Mouse (Mus musculus): ENCODE data around the gene Ctss.

Gene Ctss

DNA sequence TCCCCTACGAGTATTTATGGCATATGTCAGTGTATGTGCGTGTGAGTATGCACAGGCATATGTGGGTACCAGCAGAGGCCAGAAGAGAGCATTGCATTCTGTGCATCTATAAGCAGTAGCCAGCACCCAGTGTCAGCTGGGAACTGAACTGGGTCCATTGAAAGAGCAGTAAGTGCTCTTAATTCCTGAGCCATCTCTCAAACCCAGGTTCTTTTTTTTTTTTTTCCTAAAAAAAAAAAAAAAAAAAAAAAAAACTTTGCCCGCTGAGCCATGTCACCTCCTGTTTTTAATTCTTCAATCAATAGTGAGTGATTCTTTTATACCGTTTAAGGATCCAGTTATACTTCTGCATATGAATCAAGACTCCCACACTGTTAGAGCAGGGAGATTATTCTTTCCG, 6.8 kb downstream of the Ctss start:
- DNase-seq (ENCODE audit: low spot score in 2 of 2) = no peak

DNA sequence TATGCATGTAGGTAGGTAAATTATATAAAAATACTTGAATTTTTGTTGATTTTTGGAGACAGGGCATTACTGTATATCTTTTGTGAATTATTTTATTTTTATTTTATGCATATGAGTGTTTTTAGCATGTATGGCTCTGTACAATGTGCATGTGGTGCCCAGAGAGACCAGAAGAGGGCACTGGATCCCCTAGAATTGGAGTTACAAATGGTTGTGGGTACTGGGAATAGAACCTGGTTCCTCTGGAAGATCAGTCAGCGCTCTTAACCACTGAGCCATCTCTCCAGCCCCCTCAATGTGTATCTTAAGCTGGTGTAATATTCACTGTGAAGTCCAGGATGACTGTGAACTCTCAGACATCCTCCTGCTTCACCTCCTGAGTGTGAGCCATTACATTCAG, 8.3 kb downstream of the Ctss start:
- no peak for DNase-seq (ENCODE audit: low spot score in 2 of 2)

DNA sequence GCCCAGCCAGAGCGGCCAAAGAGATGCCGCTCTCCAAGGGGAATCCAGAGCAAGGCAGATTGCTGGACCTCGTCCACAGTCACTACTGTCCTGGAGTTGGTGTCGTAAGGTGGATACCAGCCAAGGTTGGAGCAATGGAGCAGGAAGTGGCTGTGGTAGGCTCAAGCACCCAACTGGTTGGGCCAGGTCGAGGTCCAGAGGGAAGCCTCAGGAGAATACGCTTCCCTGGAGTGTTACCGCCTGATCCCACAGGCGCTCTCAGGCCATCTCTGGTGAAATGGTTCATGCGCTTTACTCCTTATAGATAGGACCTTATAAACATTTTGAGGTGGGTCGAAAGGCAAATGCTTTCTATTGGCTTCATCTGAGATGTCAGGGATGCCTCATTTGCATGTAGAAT, 12.3 kb downstream of the Ctss start:
- DNase-seq (ENCODE audit: low spot score in 2 of 2) = no peak

DNA sequence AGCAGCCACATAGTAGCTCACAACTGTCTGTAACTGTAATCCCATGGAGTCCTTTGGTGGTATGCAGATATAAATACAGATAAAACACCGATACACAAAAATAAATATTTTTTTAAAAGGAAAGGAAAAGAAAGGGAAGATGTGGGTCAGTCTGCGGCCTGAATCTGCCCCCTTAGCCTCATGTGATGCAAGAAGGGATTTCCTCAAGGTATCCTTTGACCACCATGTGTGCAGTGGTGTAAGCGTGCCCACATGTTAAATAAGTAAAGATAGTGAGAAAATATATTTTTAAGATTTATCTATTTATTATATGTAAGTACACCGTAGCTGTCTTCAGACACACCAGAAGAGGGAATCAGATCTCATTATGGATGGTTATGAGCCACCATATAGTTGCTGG, 13.3 kb downstream of the Ctss start:
- DNase-seq (ENCODE audit: low spot score in 2 of 2) = no peak

DNA sequence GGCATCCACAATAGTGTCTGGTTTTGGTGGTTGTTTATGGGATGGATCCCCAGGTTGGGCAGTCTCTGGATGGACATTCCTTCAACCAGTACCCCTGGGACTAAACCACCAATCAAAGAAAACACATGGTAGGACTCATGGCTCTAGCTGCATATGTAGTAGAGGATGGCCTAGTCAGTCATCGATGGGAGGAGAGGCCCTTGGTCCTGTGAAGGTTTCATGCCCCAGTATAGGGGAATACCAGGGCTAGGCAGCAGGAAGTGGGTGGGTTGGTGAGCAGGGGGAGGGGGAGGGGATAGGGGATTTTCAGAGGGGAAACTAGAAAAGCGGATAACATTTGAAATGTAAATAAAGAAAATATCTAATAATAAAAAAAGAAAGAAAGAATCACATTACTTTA, 14.6 kb downstream of the Ctss start:
- DNase-seq (ENCODE audit: low spot score in 2 of 2) = peak in 1 of 2 experiments; percentile 46

DNA sequence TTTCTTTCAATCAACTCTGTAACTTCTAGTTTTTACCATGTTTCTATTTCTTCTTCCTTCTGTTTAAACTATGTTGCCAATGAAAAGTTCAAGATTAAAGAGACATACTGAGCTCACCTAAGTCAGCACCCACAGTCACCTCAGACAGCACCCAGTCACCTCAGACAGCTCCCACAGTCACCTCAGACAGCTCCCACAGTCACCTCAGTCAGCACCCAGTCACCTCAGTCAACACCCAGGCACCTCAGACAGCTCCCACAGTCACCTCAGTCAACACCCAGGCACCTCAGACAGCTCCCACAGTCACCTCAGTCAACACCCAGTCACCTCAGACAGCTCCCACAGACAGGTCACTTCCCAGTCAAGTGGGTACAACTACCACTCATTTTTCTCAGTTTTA, 15.6 kb downstream of the Ctss start:
- DNase-seq (ENCODE audit: low spot score in 2 of 2) = peak in 1 of 2 experiments; percentile 10

DNA sequence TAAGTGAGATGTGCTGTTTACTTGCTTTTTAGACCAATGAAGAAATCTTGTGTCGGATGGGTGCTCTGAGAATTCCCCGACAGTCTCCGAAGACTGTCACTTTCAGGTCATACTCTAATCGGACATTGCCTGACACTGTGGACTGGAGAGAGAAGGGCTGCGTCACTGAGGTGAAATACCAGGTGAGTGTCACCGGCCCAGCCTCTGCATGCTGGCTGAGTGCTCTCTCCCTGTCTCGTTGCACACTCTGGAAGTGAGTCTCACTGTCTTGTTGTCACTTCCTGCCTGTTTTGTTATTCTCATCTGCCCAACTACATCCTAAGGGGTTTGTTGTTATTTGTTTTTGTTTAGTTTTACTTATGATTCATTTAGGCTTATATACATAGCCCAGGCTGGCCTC, 16.4 kb downstream of the Ctss start:
- DNase-seq (ENCODE audit: low spot score in 2 of 2) = no peak

DNA sequence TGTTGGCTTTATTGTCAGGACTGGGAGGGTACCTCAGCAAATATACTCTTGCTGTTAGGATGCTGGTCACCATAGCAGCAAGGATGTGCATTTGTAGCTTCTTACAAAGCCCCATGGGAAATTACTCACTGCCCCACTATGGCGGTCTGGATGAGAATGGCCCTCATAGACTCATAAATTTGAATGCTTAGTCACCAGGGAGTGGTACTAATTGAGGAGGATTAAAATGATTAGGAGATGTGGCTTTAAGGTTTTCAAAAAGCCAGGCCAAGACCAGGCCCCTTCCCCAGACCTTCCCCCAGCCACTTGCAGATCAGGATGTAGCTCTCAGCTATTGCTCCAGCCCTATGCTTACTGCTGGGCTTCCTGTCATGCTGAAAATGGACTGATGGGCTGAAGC, 23.6 kb downstream of the Ctss start:
- no peak for DNase-seq (ENCODE audit: low spot score in 2 of 2)

DNA sequence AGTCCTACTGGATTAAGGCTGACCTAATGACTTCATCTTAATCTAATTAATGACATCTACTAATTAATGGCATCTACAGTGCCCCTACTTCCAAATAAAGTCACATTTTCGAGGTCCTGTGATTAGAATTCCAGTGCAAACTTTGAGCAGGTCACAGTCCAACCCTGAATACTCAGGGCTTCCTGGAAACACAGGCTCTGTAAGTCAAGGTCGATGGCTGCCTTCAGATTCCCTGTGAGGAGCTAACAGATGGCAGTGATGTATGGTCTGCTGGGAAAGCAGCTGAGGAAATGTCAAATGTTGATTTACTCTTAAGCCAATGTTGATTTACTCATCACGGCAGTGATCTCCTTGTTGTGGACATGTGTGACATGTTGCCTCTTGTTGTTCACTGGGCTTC, 27.4 kb downstream of the Ctss start:
- no peak for DNase-seq (ENCODE audit: low spot score in 2 of 2)

DNA sequence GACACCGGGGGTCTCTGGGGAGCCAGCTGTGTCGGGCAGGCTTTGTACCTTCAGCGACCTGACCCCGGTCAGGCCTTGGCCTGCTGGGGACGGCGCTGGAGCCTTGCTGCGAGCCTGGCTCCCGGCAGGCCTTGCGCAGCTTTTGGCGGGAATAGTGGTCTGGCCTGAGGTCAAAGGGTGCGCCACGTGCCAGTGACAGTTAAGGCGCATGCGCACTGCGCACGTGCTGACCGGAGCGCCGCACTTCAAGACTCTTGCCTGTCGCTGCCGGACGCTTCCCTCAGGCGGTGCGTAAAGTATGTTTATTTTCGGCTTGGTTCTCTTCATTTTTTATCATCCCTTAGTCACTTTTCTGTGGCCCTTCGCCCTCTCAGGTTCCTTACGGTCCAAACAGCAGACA, 32.9 kb downstream of the Ctss start, which contains the start of gene Hormad1:
TSS of gene Hormad1 (plus strand) at position 241 of the 400 bp plus-strand sequence.
- DNase-seq (ENCODE audit: low spot score in 2 of 2) = no peak

DNA sequence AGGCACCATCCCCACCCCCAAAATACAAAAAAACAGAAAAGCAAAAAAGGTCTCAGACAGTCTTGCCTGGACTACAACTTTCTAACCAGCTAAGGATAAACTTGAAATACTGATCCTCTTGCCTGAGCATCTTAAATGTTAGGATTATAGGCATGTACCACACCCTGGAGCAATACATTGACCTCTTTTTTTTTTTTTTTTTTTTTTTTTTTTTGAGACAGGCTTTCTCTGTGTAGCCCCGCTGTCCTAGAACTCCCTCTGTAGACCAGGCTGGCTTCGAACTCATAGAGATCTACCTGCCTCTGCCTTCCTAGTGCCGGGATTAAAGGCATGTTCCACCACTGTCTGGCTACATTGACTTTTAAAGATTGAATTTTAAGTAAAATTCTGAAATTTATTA, 34.2 kb downstream of the Ctss start:
- no peak for DNase-seq (ENCODE audit: low spot score in 2 of 2)

DNA sequence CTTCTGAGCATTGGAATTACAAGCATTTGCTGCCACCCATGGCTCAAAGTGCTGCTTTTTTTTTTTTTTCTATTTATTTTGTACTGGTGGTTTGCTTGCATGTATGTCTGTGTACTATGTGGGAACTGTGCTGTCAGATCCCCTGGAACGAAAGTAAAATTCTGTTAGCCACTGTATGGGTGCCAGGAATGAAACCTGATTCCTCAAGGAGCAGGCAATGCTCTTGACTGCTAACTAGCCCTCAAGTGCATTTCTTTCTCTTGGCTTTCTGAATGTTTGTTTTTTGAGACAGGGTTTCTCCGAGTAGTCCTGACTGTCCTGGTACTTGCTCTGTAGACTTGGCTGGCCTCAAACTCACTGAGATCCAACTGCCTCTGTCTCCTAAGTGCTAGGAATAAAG, 35.2 kb downstream of the Ctss start:
- no peak for DNase-seq (ENCODE audit: low spot score in 2 of 2)

DNA sequence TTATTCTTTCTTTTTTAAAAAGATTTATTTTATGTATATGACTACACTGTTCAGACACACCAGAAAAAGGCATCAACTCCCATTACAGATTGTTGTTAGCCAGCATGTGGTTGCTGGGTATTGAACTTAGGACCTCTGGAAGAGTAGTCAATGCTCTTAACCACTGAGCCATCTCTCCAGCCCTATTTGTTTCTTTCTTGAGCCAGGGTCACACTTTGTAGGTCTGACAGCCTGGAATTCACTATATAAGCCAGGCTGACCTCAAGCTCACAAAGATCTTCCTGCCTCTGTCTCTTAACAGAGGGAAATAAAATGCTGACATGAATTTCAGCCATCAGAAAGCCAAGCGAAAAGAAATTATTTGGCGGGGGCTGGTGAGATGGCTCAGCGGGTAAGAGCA, 43.0 kb downstream of the Ctss start:
- no peak for DNase-seq (ENCODE audit: low spot score in 2 of 2)

DNA sequence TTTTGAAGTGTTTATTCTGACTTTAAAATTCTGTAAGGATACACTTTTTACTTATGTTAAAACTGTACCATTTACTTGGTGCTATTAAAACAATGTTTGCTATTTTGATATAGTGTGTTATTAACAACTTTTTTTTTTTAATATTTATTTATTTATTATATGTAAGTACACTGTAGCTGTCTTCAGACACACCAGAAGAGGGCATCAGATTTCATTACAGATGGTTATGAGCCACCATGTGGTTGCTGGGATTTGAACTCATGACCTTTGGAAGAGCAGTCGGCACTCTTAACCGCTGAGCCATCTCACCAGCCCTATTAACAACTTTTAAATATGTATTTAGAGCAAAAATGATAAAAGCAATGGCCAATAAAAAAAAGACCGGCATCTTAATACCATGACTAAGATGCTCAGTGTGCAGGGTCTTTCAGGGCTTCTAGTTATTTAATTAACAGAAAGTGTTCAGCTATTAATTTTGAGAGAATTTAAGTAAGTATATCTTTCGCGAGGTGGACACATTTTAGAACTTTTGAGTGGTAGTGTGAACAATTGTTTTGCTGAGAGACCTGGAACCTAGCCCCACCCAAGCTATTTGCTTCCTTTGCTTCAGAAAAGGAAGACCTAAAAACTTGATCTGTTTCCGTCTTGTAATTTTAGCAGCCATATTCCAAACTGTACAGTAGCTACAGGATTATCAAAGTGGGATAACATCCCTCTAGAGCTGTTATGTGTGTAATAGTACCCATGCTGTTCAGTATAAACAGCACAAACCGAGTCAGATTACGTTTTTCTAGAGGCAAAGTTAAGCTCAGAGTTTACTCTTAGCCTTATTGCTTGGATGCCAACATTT, 61.4 kb downstream of the Ctss start:
- no peak for DNase-seq (ENCODE audit: low spot score in 2 of 2)

DNA sequence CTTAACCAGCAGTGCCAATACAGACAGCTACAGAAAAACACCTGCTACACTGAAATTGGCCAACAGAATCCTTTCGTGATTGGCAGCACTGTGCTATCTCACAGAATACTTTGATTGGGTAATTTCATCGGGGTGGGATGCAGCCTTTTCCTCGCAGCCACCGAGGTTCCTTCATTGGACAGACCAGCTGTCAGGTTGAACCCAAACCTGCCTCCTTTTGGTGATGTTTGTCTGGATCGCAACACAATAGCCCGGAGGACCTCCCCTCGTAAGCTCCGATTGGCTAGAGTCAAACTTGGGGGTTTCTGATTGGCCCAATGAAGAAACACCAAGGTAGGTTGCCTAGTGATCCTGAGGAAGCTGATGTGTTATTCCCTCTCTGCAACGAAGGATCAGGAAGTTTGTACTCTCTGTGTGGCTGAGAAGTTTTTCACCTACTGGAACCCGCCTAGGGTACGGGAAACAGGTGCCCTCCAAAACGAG, 62.1 kb downstream of the Ctss start, which contains the start of gene Golph3l:
TSS of gene Golph3l (plus strand) at position 331 of the 483 bp plus-strand sequence.
- peak; percentile 90 to 92 for DNase-seq (ENCODE audit: low spot score in 2 of 2)

DNA sequence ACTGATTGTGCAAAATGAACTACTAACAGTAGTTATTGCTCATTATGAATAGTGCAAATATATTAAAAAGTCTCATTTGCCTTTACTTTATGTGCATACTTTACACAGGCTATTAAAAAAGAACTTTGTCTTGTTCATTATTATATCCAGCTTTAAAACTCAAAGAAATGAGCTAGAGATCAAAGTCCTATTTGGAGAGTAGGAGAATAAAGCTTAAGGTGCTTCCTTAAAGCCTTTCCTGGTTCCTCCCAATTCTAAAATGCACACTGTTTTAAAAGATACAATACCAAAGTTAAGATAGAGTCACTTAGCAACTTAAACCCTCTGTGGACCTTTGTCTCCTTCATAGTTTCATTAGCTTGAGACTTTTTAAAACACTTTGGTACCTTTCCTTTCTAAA, 72.1 kb downstream of the Ctss start:
- DNase-seq (ENCODE audit: low spot score in 2 of 2) = no peak

DNA sequence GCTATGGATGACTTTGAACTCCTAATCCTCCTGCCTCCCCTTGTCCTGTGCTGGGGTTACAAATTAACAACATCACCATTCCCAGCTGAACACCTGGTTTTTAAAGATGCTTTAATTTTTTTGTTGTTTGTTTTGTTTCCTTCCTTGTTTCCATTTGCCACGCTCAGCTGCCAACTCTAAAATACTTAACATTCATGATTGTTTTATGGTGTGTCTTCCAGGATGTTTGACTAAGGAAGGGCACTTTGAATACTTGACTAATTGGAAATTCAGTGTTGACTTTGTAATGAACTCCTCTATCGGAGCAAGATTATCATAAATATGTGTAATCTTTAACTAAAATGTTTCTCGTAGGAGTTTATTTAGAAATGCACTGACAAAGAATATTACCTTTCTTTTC, 74.7 kb downstream of the Ctss start:
- DNase-seq (ENCODE audit: low spot score in 2 of 2) = no peak

All from natural killer cell, adult 2 months (primary cell).